Mouse (Mus musculus) intestine, embryonic 16.5 days (tissue): ENCODE measurements around the gene Srm. TPM values are rescaled to one million over a fixed set of nuclear protein-coding genes. Genes with fewer than 3 reads are reported as not detected.
A peak's percentile ranks its signal among the peaks of the same experiment; 100 is the strongest.

Experiments
- ATAC-seq: fragments of 200-750 bp; cut with Nextera tagmentation; 2 replicates; pipeline ENCODE4 v1.8.0; 2017; ENCODE audit warnings: moderate TSS enrichment, moderate library complexity
- H3K27ac ChIP-seq: fragments of 300-500 bp; sonication (generic); 2 replicates; pipeline ENCODE4 v1.5.1; 2014; ENCODE audit warnings: mild to moderate bottlenecking, low read length
- H3K27me3 ChIP-seq: fragments of 300-500 bp; sonication (generic); replicated peaks from 2 replicates; pipeline ENCODE4 v1.6.1; 2014; ENCODE audit warnings: low read length, control low read depth, mixed read lengths; ENCODE audit not compliant: control insufficient read depth, insufficient read depth
- H3K36me3 ChIP-seq: fragments of 300-500 bp; sonication (generic); 2 replicates; pipeline ENCODE4 v1.6.1; 2014; ENCODE audit warnings: low read length, control low read depth; ENCODE audit not compliant: control insufficient read depth, insufficient read depth
- H3K4me1 ChIP-seq: fragments of 300-500 bp; sonication (generic); 2 replicates; pipeline ENCODE4 v1.6.1; 2014; ENCODE audit warnings: low read length, control low read depth, mixed read lengths; ENCODE audit not compliant: control insufficient read depth, insufficient read depth
- H3K4me2 ChIP-seq: fragments of 300-500 bp; sonication (generic); 2 replicates; pipeline ENCODE4 v1.6.1; 2014; ENCODE audit warnings: low read depth, low read length, control low read depth
- H3K4me3 ChIP-seq: fragments of 300-500 bp; sonication (generic); 2 replicates; pipeline ENCODE4 v1.5.1; 2014; ENCODE audit warnings: mild to moderate bottlenecking, low read length
- H3K9ac ChIP-seq: fragments of 300-500 bp; sonication (generic); 2 replicates; pipeline ENCODE4 v1.6.1; 2014; ENCODE audit warnings: low read depth, low read length
- H3K9me3 ChIP-seq: fragments of 300-500 bp; sonication (generic); 2 replicates; pipeline ENCODE4 v1.6.1; 2016; ENCODE audit warnings: low read length, control low read depth; ENCODE audit not compliant: control insufficient read depth
- WGBS: fragments of 180-500 bp; shearing (Covaris S2); extraction: QIAGEN DNeasy Blood & Tissue Kit; methylation state at CpG from one replicate; pipeline ENCODE4 v1.1.7; 2014; 5-methylcytosine and 5-hydroxymethylcytosine counted together
- polyA plus RNA-seq: library from polyadenylated mRNA; unstranded; fragments of >200 nt; fragmentation: Nextera tagmentation; extraction: Ambion mirVana; gene quantifications from 2 replicates; pipeline ENCODE4 v1.2.1, GENCODE M21; 2015

Gene Srm
- polyA plus RNA-seq, 1 experiment from 2014 or later: 170 TPM

DNA sequence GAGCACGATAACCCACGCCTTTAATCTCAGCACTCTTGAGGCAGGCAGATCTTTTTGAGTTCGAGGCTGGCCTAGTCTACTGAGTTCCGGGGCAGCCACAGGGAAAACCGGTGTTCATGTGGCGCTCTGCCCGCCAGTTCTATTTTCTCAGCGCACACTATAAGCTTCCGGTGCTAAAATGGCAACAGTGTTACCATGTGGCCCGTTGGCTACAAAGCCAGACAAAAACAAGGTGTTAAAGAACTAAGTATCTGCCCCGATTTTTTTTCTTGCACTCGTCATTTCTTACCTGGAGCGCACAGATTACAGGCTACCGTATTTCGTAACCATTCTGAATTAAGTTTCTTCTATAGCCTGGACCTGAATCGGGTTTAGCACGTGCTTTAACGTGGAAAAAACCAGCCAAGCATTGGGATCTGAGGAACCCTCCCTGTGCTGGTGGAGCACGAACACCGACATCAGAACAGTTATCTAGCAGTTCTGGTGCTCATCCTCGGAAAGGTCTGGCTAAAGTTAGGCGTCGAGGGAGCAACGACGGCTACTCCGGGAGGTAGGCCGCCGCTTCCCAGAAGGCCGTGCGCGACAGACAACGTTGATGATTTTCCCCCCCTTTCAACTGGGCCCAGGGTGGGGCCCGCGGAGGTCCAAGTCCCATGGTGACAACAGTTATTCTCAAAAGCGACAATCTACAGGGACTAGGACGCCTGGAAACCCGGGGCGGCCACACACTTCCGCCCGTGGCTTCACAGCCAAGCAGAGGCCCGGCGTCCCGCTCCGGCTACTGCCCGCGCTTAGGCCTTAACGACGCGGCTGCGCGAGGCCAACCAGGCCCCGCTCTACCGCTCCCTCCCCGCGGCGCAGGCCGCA is 34.7 kb downstream of the Srm start:
- under 1% methylated on average over 57 of the region's 57 CpGs for WGBS
- ATAC-seq: peak; percentile 62
- Histone ChIP-seq H3K27me3 (no peaks in the 10 kb centered on the region), H3K36me3 (peaks cover 9% of the 10 kb centered on the region; the same call in 1 of the 2 replicates), H3K9ac (peak overlapping the region; percentile 100), H3K27ac (peak overlapping the region; percentile 97), H3K4me2 (peak overlapping the region; percentile 79), H3K4me1 (peaks cover 14% of the 10 kb centered on the region), H3K4me3 (peak overlapping the region; percentile 100), H3K9me3 (no peaks in the 10 kb centered on the region)

DNA sequence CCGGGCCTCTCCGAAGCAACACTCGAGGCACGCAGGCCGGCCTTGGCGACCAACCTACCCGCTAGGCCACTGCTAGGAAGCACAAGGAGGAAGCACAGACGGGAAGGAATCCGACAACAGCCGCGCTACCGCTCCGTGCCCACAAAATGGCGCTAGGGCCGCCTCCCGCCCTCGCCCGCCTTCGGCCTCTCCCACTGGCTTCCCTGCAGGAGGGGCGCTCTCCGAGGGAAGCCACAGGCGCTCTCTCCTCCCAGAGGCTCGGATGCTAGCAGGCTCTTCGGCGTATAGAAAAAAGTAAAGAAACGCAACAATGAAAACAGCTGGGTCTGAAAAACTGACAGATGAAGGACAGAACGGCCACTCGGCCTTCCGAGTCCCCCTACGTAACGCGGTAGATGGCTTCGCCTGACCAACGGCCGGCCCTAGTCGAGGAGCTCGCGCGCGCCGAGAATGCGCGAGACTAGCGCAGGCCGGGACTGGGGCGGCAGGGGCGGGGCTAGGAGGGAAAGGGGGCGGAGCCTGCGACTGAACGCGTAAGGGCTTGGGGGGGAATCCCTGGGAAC is 35.4 kb downstream of the Srm start, which contains the start of gene Tardbp:
TSS of gene Tardbp (minus strand) at position 397 of the 563 bp plus-strand sequence.
- H3K9ac ChIP-seq: peak within 1 kb of the TSS; percentile 100
- peak; percentile 95 for ATAC-seq
- peak within 1 kb of the TSS; percentile 100 for H3K4me3 ChIP-seq
- H3K27me3 ChIP-seq: no peaks in the 10 kb centered on the region
- peak within 1 kb of the TSS; percentile 97 for H3K27ac ChIP-seq
- no peaks in the 10 kb centered on the region for H3K9me3 ChIP-seq
- under 1% methylated on average over 51 of the region's 51 CpGs for WGBS
- peak within 1 kb of the TSS; percentile 79 for H3K4me2 ChIP-seq
- peaks cover 14% of the 10 kb centered on the region for H3K4me1 ChIP-seq
- peaks cover 9% of the 10 kb centered on the region; the same call in 1 of the 2 replicates for H3K36me3 ChIP-seq

GRCm38 (mm10) chr4:148627246-148627645 is 35.9 kb downstream of the Srm start:
- peak overlapping the region; percentile 100 for H3K9ac ChIP-seq
- H3K4me3 ChIP-seq: peak overlapping the region; percentile 100
- H3K36me3 ChIP-seq: peaks cover 5% of the 10 kb centered on the region; the same call in 1 of the 2 replicates
- H3K27ac ChIP-seq: no peak overlapping the region
- peak; percentile 17 for ATAC-seq
- H3K9me3 ChIP-seq: no peaks in the 10 kb centered on the region
- peaks cover 12% of the 10 kb centered on the region for H3K4me1 ChIP-seq
- 60% methylated on average over 3 of the region's 3 CpGs for WGBS
- no peaks in the 10 kb centered on the region for H3K27me3 ChIP-seq
- H3K4me2 ChIP-seq: peak overlapping the region; percentile 79

GRCm38 (mm10) chr4:148632013-148632692 is 40.9 kb downstream of the Srm start:
- no peaks in the 10 kb centered on the region for H3K27me3 ChIP-seq
- H3K36me3 ChIP-seq: no peaks in the 10 kb centered on the region
- no peaks in the 10 kb centered on the region for H3K9me3 ChIP-seq
- no peak overlapping the region for H3K4me3 ChIP-seq
- H3K9ac ChIP-seq: no peak overlapping the region
- H3K4me2 ChIP-seq: no peak overlapping the region
- no peak for ATAC-seq
- no peaks in the 10 kb centered on the region; the same call in 1 of the 2 replicates for H3K4me1 ChIP-seq
- WGBS: 44% methylated on average over 3 of the region's 3 CpGs
- no peak overlapping the region for H3K27ac ChIP-seq

DNA sequence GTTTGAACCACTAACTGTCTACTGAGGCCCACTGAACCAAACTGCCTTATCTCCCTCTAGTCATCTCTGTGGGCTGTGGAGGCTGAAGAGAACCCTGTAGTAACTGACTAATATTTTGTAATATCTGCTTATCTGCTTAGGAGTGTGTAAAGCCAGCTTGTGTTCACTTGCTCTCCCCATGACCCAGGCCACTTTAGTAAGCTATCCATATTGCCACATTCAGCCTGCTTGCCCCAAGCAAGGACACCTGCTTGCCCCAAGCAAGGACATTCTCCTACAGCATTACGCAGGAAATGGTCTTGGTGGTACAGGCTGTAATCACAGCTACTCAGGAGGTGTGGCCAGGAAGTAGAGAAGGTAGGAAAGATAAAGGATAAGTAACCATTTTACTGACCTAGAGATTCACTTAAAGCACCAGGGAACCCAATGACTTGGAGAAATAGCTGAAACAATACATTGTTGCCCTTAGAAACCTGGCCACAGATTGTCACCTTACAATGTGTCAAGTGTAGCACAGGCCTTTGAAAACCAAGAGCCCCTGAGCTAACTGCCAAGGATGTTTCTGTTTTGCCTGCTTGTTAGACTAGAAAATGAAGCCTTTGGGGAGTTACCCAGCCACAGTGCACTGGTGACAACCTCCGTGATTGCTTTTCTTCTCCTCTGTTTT is 42.2 kb downstream of the Srm start:
- H3K27ac ChIP-seq: peak overlapping the region; percentile 31; the same call in 1 of the 2 replicates
- peak; percentile 64; the same call in 1 of the 2 replicates for ATAC-seq
- no peaks in the 10 kb centered on the region for H3K9me3 ChIP-seq
- no peak overlapping the region for H3K9ac ChIP-seq
- H3K4me2 ChIP-seq: no peak overlapping the region
- no peaks in the 10 kb centered on the region for H3K36me3 ChIP-seq
- WGBS: 65% methylated on average over 2 of the region's 2 CpGs
- no peaks in the 10 kb centered on the region for H3K27me3 ChIP-seq
- H3K4me1 ChIP-seq: peaks cover 2% of the 10 kb centered on the region; the same call in 1 of the 2 replicates
- no peak overlapping the region for H3K4me3 ChIP-seq

- no peaks in the 10 kb centered on the region for H3K27me3 ChIP-seq
- WGBS: 80% methylated on average over 2 of the region's 2 CpGs
Measured at GRCm38 (mm10) chr4:148635309-148635708, 44.0 kb downstream of the Srm start.

DNA sequence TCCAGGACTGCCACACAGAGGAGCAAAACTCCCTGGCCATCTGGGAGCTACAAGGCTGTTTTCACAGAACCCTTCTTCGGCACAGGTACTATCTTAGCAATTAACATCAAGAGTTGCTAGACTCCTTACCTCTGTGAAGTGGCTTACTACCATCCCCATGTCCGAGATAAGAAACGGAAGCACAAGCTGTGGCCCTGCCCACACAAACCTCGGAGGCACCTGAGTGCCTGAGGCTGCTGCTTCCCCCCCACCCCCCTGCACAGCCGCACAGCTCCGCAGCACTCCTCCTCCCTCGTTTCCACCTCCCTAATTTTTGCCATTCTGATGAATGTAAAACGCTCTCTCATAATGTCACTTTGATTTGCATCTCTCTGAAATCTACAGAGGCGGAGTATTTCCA is 47.0 kb downstream of the Srm start:
- Histone ChIP-seq H3K27ac (no peak overlapping the region), H3K4me1 (peaks cover 2% of the 10 kb centered on the region), H3K4me3 (no peak overlapping the region), H3K36me3 (no peaks in the 10 kb centered on the region), H3K9ac (no peak overlapping the region), H3K9me3 (no peaks in the 10 kb centered on the region), H3K27me3 (no peaks in the 10 kb centered on the region), H3K4me2 (no peak overlapping the region)
- no peak; the same call in 1 of the 2 replicates for ATAC-seq
- WGBS: 45% methylated on average over 9 of the region's 9 CpGs

More at GRCm38 (mm10) chr4:148635309-148635708, 44.0 kb downstream of the Srm start:
- H3K9ac ChIP-seq: no peak overlapping the region
- H3K9me3 ChIP-seq: no peaks in the 10 kb centered on the region
- ATAC-seq: no peak
- peaks cover 2% of the 10 kb centered on the region for H3K4me1 ChIP-seq
- no peak overlapping the region for H3K27ac ChIP-seq
- no peak overlapping the region for H3K4me3 ChIP-seq
- H3K4me2 ChIP-seq: no peak overlapping the region
- H3K36me3 ChIP-seq: no peaks in the 10 kb centered on the region

DNA sequence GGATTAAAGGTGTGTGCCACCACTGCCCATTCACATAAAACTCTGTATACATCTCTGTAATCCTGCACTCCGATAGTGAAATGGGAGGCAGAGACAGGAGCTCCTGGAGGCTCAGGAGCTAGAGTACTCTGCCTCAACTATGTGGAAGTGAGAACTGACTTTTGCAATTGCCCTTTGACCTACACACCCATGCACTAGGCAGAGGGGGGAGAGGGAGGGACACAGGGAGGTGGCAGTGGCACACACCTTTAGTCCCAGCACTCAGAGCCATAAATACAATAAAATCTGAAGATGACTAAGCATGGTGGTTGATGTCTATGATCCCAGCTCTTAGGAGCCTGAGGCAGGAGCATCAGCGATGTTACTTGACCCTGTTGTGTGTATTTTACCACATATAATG is 48.2 kb downstream of the Srm start:
- peaks cover 7% of the 10 kb centered on the region for H3K4me1 ChIP-seq
- WGBS: 63% methylated on average over 2 of the region's 2 CpGs
- no peak overlapping the region for H3K9ac ChIP-seq
- no peaks in the 10 kb centered on the region for H3K9me3 ChIP-seq
- no peak overlapping the region for H3K4me2 ChIP-seq
- H3K27me3 ChIP-seq: no peaks in the 10 kb centered on the region
- no peaks in the 10 kb centered on the region for H3K36me3 ChIP-seq
- H3K27ac ChIP-seq: 0 out of 2 replicates have a peak overlapping the region, but pooled peaks have one; percentile 43
- ATAC-seq: peak; percentile 85
- no peak overlapping the region for H3K4me3 ChIP-seq
